Mouse (Mus musculus) stomach, embryonic 14.5 days (tissue): ENCODE measurements around the gene Paqr8. TPM values are rescaled to one million over a fixed set of nuclear protein-coding genes. Genes with fewer than 3 reads are reported as not detected.

Source experiments
- ATAC-seq: fragments of 200-750 bp; cut with Nextera tagmentation; 2 replicates; pipeline ENCODE4 v1.8.0; 2017; ENCODE audit warnings: low read depth, moderate TSS enrichment; ENCODE audit not compliant: insufficient number of reproducible peaks, insufficient read depth, low FRiP score
- H3K27ac ChIP-seq: fragments of 300-500 bp; sonication (generic); 2 replicates; pipeline ENCODE4 v1.5.1; 2014; ENCODE audit warnings: mild to moderate bottlenecking, low read length, moderate library complexity, mixed read lengths
- H3K27me3 ChIP-seq: fragments of 300-500 bp; sonication (generic); 2 replicates; pipeline ENCODE4 v1.6.1; 2014; ENCODE audit warnings: low read length, control low read depth, mixed read lengths; ENCODE audit not compliant: control insufficient read depth, insufficient read depth
- H3K36me3 ChIP-seq: fragments of 300-500 bp; sonication (generic); 2 replicates; pipeline ENCODE4 v1.6.1; 2014; ENCODE audit warnings: mild to moderate bottlenecking, control low read depth, low read length, moderate library complexity, mixed read lengths; ENCODE audit not compliant: control insufficient read depth, insufficient read depth
- H3K4me1 ChIP-seq: fragments of 300-500 bp; sonication (generic); 2 replicates; pipeline ENCODE4 v1.6.1; 2014; ENCODE audit warnings: low read length, control low read depth, mixed read lengths; ENCODE audit not compliant: control insufficient read depth, insufficient read depth
- H3K4me2 ChIP-seq: fragments of 300-500 bp; sonication (generic); replicated peaks from 2 replicates; pipeline ENCODE4 v1.6.1; 2014; ENCODE audit warnings: low read depth, low read length, control low read depth
- H3K4me3 ChIP-seq: fragments of 300-500 bp; sonication (generic); 2 replicates; pipeline ENCODE4 v1.5.1; 2014; ENCODE audit warnings: low read depth, low read length, control low read depth
- H3K9ac ChIP-seq: fragments of 300-500 bp; sonication (generic); replicated peaks from 2 replicates; pipeline ENCODE4 v1.6.1; 2014; ENCODE audit warnings: low read depth, mild to moderate bottlenecking, control low read depth, low read length, moderate library complexity, mixed read lengths
- H3K9me3 ChIP-seq: fragments of 300-500 bp; sonication (generic); 2 replicates; pipeline ENCODE4 v1.6.1; 2016; ENCODE audit warnings: low read depth, low read length, control low read depth; ENCODE audit not compliant: control insufficient read depth
- WGBS: fragments of 180-500 bp; shearing (Covaris S2); extraction: QIAGEN DNeasy Blood & Tissue Kit; methylation state at CpG from one replicate; pipeline ENCODE4 v1.1.7; 2014; 5-methylcytosine and 5-hydroxymethylcytosine counted together
- polyA plus RNA-seq: library from polyadenylated mRNA; unstranded; fragments of >200 nt; fragmentation: Nextera tagmentation; extraction: Ambion mirVana; gene quantifications from 2 replicates; pipeline ENCODE4 v1.2.1, GENCODE M21; 2014

Paqr8 gene
- polyA plus RNA-seq, 1 experiment from 2014 or later: 14.7 TPM

DNA sequence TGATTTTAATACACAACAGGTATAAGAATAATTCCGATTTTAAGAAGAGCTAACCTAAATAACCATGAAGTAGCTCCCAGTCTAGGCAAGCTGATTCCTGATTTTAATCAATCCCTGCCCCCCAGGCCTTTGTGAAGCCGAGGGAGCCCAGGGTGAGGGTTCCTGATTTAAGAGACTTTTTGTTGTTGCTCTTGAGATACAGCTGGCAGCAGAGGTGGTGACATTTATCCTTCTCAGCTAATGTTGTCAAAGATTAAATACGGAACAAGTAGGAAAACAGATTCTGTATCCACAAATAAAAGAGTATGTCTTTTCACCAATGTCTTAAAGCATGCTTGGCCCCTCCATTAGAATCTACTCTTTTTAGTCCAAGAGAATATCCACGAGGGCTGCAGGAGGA is 9.9 kb downstream of the Paqr8 start:
- H3K9me3 ChIP-seq: no peaks in the 10 kb centered on the region
- H3K36me3 ChIP-seq: no peaks in the 10 kb centered on the region
- ATAC-seq: no peak
- 66% methylated on average over 4 of the region's 4 CpGs for WGBS
- H3K4me2 ChIP-seq: no peak overlapping the region
- no peaks in the 10 kb centered on the region for H3K27me3 ChIP-seq
- H3K9ac ChIP-seq: no peak overlapping the region
- H3K27ac ChIP-seq: no peak overlapping the region
- H3K4me1 ChIP-seq: no peaks in the 10 kb centered on the region
- no peak overlapping the region for H3K4me3 ChIP-seq

DNA sequence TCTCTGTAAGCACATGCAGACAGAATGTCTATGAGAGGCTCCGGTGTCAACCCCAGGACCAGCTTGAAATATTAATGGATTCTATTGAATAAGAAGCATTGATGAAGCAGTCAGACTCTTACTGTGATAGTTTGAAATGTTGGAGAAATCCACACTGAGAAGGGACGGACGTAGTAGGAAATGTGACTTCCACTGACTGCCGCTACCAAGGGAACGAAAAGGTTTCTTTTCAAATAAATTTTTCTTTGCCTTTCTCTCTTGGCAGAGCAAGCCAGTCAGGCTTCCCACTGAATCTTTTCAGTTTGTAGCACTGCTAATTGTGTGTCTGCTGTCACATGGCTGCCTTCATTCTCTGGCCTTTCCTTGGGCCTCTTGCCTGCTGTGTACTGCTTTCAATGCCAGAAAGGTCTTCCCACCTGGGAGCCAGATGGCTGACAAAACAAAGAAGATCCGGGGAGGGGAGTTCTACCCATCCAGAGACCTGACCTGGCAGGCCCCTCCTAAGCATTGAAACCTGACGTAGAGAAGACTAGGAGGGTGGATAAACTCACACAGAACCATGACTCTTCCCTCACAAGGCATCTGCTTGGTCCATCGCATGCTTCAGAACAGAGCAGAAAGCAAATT is 15.2 kb downstream of the Paqr8 start:
- Histone ChIP-seq H3K4me1 (no peaks in the 10 kb centered on the region), H3K9ac (no peak overlapping the region), H3K4me3 (no peak overlapping the region), H3K36me3 (no peaks in the 10 kb centered on the region), H3K9me3 (no peaks in the 10 kb centered on the region), H3K27me3 (no peaks in the 10 kb centered on the region), H3K4me2 (no peak overlapping the region), H3K27ac (no peak overlapping the region)
- ATAC-seq: no peak
- WGBS: 86% methylated on average over 8 of the region's 8 CpGs

DNA sequence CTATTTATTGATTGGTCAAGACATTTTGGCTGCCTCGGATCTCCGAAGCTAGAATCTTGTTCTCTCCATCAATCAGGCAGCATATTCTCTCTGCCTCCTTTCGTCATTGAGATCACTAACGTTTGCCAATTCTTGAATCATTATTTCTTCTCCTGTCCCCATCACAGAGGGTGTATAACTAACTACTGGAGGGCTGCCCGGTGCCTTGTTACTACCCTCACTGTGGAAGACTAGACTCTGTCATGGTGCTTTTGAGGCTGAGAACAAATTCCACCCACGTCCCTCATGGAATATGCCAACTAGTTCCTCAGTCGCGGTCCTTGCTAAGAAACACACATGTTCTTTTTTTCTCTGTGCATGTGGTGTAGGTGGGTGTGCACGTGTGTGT is 15.7 kb downstream of the Paqr8 start:
- Histone ChIP-seq H3K27ac (no peak overlapping the region), H3K4me1 (no peaks in the 10 kb centered on the region), H3K36me3 (no peaks in the 10 kb centered on the region), H3K9me3 (no peaks in the 10 kb centered on the region), H3K9ac (no peak overlapping the region), H3K4me3 (no peak overlapping the region), H3K27me3 (no peaks in the 10 kb centered on the region), H3K4me2 (no peak overlapping the region)
- WGBS: 89% methylated on average over 9 of the region's 9 CpGs
- ATAC-seq: no peak

DNA sequence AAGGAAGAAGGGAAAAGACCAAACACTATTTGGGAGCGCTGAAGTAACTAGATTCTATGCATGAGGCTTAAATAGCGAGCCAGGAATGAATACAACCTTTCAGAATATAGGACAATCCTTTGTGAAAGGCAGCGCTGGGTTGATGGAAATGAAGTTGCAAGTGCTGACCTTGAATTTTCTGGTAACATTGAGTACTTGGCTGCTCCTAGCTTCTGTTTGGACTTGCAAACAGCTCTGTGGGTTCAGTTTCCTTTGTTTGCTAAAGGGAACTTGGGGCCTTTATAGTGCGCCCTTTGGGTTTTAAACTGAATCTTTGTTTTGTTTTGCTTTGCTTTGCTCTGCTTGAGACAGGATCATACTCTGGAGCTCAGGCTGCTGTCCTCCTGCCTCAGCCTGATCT is 18.1 kb downstream of the Paqr8 start:
- no peak for ATAC-seq
- Histone ChIP-seq H3K36me3 (no peaks in the 10 kb centered on the region), H3K9ac (no peak overlapping the region), H3K9me3 (no peaks in the 10 kb centered on the region), H3K4me1 (no peaks in the 10 kb centered on the region), H3K4me3 (no peak overlapping the region), H3K27me3 (no peaks in the 10 kb centered on the region), H3K4me2 (no peak overlapping the region), H3K27ac (no peak overlapping the region)
- 54% methylated on average over 4 of the region's 4 CpGs for WGBS

DNA sequence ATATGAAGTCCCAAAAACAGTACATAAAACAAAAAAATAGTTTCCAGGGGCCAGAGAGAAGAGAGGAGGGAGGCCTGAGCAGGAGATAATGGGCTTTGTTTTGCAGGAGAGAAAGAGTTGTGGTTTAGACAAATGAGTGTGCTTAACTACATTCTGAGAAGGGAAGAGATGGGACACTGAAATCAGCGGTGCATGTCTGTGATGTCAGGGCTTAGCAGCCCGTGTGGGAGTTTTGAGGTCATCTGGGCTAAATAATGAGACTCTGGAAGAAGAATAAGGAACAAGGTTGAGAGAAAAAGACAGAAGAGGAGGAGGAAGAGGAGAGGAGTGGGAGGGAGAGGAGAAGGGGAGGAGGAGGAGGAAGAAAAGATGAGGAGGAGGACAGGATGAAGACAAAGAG is 21.7 kb downstream of the Paqr8 start:
- H3K4me2 ChIP-seq: no peak overlapping the region
- no peak overlapping the region for H3K4me3 ChIP-seq
- no peaks in the 10 kb centered on the region for H3K36me3 ChIP-seq
- no peaks in the 10 kb centered on the region for H3K4me1 ChIP-seq
- H3K27ac ChIP-seq: no peak overlapping the region
- H3K9me3 ChIP-seq: no peaks in the 10 kb centered on the region
- no peaks in the 10 kb centered on the region for H3K27me3 ChIP-seq
- WGBS: 25% methylated on average over 2 of the region's 2 CpGs
- H3K9ac ChIP-seq: no peak overlapping the region
- ATAC-seq: no peak

DNA sequence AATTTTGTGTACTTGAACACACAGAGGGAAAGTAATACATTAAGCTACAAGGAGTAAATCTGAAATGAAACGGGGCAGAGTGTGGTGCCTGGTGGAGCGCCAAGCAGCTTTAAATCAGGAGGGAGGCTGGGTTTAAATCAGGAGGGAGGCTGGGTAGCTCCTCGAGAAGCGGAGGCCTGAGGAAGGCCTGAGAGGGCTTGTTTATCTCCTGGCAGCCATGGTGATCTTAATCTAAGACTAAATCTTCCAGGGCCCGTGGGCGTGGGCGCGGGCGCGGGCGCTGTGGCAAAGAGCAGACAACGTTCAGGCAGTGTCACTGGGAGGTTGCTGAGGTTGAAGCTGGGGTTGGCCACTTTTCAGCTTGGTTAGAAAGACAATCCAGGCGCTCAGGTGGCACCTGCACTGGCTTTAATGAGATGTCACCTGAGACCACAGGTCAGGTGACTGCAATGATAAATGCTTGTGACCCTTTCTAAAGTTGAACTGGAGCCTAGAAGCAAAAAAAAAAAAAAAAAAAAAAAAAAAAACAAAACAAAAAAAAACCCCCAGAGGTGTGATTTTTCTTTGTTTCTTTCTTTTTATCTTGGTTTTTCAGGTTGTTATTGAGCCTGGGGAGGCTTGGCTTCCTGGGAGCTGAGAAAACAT is 22.2 kb downstream of the Paqr8 start:
- Histone ChIP-seq H3K4me1 (no peaks in the 10 kb centered on the region), H3K27ac (no peak overlapping the region), H3K9me3 (no peaks in the 10 kb centered on the region), H3K36me3 (no peaks in the 10 kb centered on the region), H3K4me3 (no peak overlapping the region), H3K9ac (no peak overlapping the region), H3K27me3 (no peaks in the 10 kb centered on the region), H3K4me2 (no peak overlapping the region)
- ATAC-seq: no peak
- 40% methylated on average over 13 of the region's 13 CpGs for WGBS

DNA sequence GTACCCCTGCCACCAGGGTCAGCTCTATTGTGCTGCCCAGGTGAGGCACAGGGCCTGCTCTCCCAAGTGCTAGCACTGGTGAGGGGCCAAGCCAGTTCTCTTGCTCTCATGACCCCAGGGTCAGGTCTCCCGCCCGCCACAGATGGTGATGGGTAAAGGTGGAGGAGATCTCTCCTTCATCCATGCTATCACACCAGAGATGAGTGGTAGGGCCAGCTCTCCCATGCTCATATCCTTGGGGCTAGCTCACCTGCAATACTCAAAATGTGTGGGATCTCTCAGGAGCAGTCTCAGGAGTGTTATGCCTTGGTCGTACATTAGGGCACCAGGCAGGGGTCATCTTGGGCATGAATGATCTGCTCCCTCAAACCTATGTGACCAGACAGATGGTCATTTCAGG is 24.4 kb downstream of the Paqr8 start:
- no peak for ATAC-seq
- 88% methylated on average over 3 of the region's 3 CpGs for WGBS

DNA sequence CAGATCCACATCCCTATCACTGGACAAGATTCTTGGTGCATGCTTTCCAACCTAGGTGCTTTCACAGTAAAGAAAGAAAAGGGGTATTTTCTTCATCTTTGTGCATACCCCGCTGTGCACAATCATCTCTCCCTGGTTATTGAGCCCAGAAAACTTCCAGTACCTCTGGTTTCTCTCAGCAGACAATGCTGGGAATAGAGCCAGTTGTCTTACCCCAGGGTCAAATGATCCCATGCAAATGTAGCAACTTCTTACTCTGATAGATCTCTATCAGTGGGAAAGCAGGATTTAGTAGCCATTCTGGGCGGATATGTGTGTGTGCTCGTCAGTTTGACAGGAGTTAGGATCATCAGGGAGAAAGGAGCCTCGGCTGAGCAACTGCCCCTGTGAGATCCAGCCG is 25.2 kb downstream of the Paqr8 start:
- H3K4me1 ChIP-seq: no peaks in the 10 kb centered on the region
- 70% methylated on average over 5 of the region's 5 CpGs for WGBS
- no peak overlapping the region for H3K9ac ChIP-seq
- no peaks in the 10 kb centered on the region for H3K27me3 ChIP-seq
- no peak for ATAC-seq
- no peak overlapping the region for H3K4me3 ChIP-seq
- no peak overlapping the region for H3K4me2 ChIP-seq
- no peaks in the 10 kb centered on the region for H3K9me3 ChIP-seq
- no peak overlapping the region for H3K27ac ChIP-seq
- no peaks in the 10 kb centered on the region for H3K36me3 ChIP-seq

More for the DNA sequence above, 24.4 kb downstream of the Paqr8 start:
- Histone ChIP-seq H3K4me2 (no peak overlapping the region), H3K27me3 (no peaks in the 10 kb centered on the region), H3K4me3 (no peak overlapping the region), H3K9me3 (no peaks in the 10 kb centered on the region), H3K4me1 (no peaks in the 10 kb centered on the region), H3K27ac (no peak overlapping the region), H3K36me3 (no peaks in the 10 kb centered on the region), H3K9ac (no peak overlapping the region)
